Mouse (Mus musculus) ES-E14 (cell line): Measurements from ENCODE around the gene Eif2b5.
A peak's percentile ranks its signal among the peaks of the same experiment; 100 is the strongest.

Source experiments
- CHD2 ChIP-seq: IDR thresholded peaks from 2 replicates; pipeline ENCODE4 v1.6.1; 2014; ENCODE audit warnings: mild to moderate bottlenecking, low read depth, low read length, inconsistent platforms
- MAFK ChIP-seq: IDR thresholded peaks from 2 replicates; pipeline ENCODE4 v1.6.1; 2014; ENCODE audit warnings: mild to moderate bottlenecking, low read depth, low read length, inconsistent platforms; ENCODE audit not compliant: insufficient read depth
- ZC3H11A ChIP-seq: IDR thresholded peaks from 2 replicates; pipeline ENCODE4 v1.6.1; 2012; ENCODE audit warnings: low read depth, mild to moderate bottlenecking, inconsistent platforms, low read length, borderline replicate concordance
- ZNF384 ChIP-seq: IDR thresholded peaks from 2 replicates; pipeline ENCODE4 v1.6.1; 2012; ENCODE audit warnings: low read depth, low read length, inconsistent platforms

DNA sequence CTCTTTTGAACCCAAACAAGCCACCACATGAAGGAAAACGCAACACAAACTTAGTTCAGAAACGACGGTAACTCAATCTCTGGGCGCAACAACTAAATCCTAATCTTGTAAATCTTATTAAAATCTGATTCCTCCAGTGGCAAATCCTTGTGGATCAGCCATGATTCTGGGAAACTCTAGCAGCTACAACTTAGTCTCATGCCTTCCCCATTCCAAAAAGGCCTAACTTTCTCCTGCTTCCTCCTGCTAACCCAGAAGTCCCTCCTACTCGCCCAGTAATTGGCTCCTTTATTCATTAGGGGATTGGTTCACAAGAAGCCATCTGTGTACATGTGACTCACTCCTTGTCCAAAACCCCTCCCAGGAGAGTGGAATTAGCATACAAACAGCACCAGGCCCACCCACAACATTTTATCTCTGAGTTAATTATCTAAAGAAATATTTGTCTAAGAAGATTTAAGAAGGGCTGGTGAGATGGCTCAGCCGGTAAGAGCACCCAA, 44.4 kb upstream of the Eif2b5 start:
- TF ChIP-seq ZC3H11A (no peak), ZNF384 (peak; percentile 74), CHD2 (no peak), MAFK (no peak)
